Mouse (Mus musculus): ENCODE results near the gene Zfp654. TPM values are rescaled to one million over a fixed set of nuclear protein-coding genes. Genes with fewer than 3 reads are reported as not detected.

Gene Zfp654
- polyA plus RNA-seq, 1 experiment from 2014 or later: 7.7 TPM

DNA sequence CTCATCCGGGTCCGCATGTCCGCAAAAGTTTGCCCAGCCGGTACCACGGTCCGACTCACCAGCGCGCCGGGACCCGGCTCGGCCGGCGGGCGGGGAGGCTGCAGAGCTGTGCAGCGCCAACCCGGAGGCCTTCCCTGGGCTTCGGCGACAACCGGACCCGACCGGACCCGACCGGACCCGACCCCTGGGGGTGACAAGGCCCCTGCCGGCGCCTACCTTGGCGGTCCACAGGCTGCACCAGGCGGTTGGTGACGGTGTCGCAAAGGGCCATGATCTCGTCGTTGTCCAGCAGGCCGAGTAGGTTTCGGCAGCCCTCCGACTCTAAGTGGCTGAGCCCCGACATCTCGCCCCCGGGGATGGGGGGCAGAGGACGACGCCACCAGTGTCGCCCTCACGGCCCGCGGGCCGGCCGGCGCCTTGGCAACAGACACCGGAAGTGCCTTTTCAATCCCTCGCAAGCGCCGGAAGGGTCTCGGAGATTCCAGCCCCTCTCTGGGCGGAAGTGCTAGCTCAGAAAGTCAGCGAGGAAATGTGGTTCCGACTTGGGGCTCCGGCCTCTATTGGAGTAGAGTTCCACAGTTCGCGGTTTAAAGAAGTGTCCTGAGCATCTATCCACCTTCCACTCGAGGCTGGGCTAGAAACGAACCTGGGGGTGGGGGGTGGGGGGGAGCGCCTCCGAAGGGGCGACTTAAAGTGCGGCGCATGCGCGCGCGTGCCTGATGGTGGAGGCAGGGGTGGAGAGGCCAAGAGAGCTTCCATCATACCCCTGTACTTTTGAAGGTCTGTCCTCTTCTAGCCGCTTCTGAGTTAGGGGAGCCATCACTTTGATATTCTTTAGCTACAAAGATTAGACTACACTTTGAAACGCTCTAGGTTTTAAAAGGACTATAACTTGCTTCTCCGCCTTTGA is 80.7 kb downstream of the Zfp654 start, which contains the start of gene 4930453N24Rik:
Gene 4930453N24Rik, minus strand, starts transcription at position 641 of the 910 bp plus-strand sequence.
- Histone ChIP-seq H3K9me3 (ENCODE audit: control insufficient read depth, low read length) (no peaks in the 10 kb centered on the region), H3K9ac (ENCODE audit: low read depth, low read length) (peak within 1 kb of the TSS; percentile 92), H3K4me2 (ENCODE audit: low read depth, low read length) (peak within 1 kb of the TSS; percentile 58), H3K4me1 (ENCODE audit: control insufficient read depth, insufficient read depth, low read length) (peaks cover 3% of the 10 kb centered on the region), H3K27ac (replicated peaks; ENCODE audit: low read depth, low read length) (peak within 1 kb of the TSS; percentile 86), H3K36me3 (ENCODE audit: control insufficient read depth, insufficient read depth, low read length) (peaks cover 15% of the 10 kb centered on the region), H3K27me3 (replicated peaks; ENCODE audit: control insufficient read depth, insufficient read depth, low read length) (no peaks in the 10 kb centered on the region), H3K4me3 (ENCODE audit: low read depth, low read length) (peak within 1 kb of the TSS; percentile 89)
- DNase-seq (ENCODE audit: low spot score): peak; percentile 96
- ATAC-seq (ENCODE audit: low read depth): peak; percentile 96
- 2% methylated on average over 72 of the region's 72 CpGs for WGBS

- Histone ChIP-seq H3K27ac (replicated peaks; ENCODE audit: low read depth, low read length) (no peak overlapping the region), H3K4me3 (ENCODE audit: low read depth, low read length) (no peak overlapping the region), H3K9ac (ENCODE audit: low read depth, low read length) (no peak overlapping the region), H3K27me3 (replicated peaks; ENCODE audit: control insufficient read depth, insufficient read depth, low read length) (no peaks in the 10 kb centered on the region), H3K9me3 (ENCODE audit: control insufficient read depth, low read length) (peaks cover 12% of the 10 kb centered on the region), H3K4me2 (ENCODE audit: low read depth, low read length) (no peak overlapping the region), H3K36me3 (ENCODE audit: control insufficient read depth, insufficient read depth, low read length) (peaks cover 44% of the 10 kb centered on the region), H3K4me1 (ENCODE audit: control insufficient read depth, insufficient read depth, low read length) (peaks cover 3% of the 10 kb centered on the region)
- no peak for ATAC-seq (ENCODE audit: low read depth)
- no peak for DNase-seq (ENCODE audit: low spot score)
- WGBS: 89% methylated on average over 8 of the region's 8 CpGs
Observed at GRCm38 (mm10) chr16:64766696-64767300, 84.7 kb downstream of the Zfp654 start.

- Histone ChIP-seq H3K9ac (ENCODE audit: low read depth, low read length) (no peak overlapping the region), H3K4me3 (ENCODE audit: low read depth, low read length) (no peak overlapping the region), H3K9me3 (ENCODE audit: control insufficient read depth, low read length) (peaks cover 11% of the 10 kb centered on the region), H3K36me3 (ENCODE audit: control insufficient read depth, insufficient read depth, low read length) (peaks cover 14% of the 10 kb centered on the region), H3K4me2 (ENCODE audit: low read depth, low read length) (no peak overlapping the region), H3K27ac (replicated peaks; ENCODE audit: low read depth, low read length) (no peak overlapping the region), H3K4me1 (ENCODE audit: control insufficient read depth, insufficient read depth, low read length) (no peaks in the 10 kb centered on the region), H3K27me3 (replicated peaks; ENCODE audit: control insufficient read depth, insufficient read depth, low read length) (no peaks in the 10 kb centered on the region)
- ATAC-seq (ENCODE audit: low read depth) (no peak), DNase-seq (ENCODE audit: low spot score) (no peak)
- 71% methylated on average over 1 of the region's 1 CpGs for WGBS
Observed at GRCm38 (mm10) chr16:64759245-64759626, 92.2 kb downstream of the Zfp654 start.

DNA sequence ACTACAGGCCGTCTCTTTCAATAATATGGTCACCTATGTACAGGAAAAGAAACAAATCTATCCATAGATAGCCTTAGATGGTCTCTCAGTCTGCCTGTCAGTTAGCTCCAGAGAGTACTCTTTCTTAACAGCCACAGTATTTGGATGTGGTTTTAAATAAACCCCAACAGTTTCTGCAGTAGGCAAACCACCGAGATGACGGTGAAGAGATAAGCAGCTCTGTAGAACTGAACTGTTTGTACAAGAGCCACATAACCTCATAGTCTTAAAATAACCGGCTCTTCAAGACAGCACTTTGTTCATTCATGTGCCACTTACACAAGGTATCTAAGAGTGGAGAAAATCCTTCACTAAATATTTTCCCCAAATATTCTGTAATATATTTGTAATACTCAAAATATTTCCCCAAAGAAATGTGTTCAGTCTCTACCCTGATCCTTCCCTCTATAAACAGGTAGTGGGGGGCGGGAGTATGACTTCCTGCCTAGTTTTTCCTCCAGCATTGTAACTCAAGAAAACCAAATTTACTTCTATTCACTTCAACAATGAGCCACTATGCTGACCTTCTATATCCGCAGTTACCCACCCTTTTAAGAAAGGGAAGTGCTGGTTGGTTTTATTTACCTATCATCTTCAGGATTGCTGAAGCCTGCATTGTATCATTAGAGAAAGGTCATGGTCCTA is 92.7 kb downstream of the Zfp654 start:
- no peak overlapping the region for H3K9ac ChIP-seq (ENCODE audit: low read depth, low read length)
- H3K4me2 ChIP-seq (ENCODE audit: low read depth, low read length): no peak overlapping the region
- no peaks in the 10 kb centered on the region for H3K4me1 ChIP-seq (ENCODE audit: control insufficient read depth, insufficient read depth, low read length)
- H3K4me3 ChIP-seq (ENCODE audit: low read depth, low read length): no peak overlapping the region
- 70% methylated on average over 6 of the region's 6 CpGs for WGBS
- H3K27me3 ChIP-seq (replicated peaks; ENCODE audit: control insufficient read depth, insufficient read depth, low read length): no peaks in the 10 kb centered on the region
- no peak for ATAC-seq (ENCODE audit: low read depth)
- H3K36me3 ChIP-seq (ENCODE audit: control insufficient read depth, insufficient read depth, low read length): peaks cover 11% of the 10 kb centered on the region
- peak; percentile 7 for DNase-seq (ENCODE audit: low spot score)
- H3K27ac ChIP-seq (replicated peaks; ENCODE audit: low read depth, low read length): no peak overlapping the region
- H3K9me3 ChIP-seq (ENCODE audit: control insufficient read depth, low read length): peaks cover 9% of the 10 kb centered on the region

DNA sequence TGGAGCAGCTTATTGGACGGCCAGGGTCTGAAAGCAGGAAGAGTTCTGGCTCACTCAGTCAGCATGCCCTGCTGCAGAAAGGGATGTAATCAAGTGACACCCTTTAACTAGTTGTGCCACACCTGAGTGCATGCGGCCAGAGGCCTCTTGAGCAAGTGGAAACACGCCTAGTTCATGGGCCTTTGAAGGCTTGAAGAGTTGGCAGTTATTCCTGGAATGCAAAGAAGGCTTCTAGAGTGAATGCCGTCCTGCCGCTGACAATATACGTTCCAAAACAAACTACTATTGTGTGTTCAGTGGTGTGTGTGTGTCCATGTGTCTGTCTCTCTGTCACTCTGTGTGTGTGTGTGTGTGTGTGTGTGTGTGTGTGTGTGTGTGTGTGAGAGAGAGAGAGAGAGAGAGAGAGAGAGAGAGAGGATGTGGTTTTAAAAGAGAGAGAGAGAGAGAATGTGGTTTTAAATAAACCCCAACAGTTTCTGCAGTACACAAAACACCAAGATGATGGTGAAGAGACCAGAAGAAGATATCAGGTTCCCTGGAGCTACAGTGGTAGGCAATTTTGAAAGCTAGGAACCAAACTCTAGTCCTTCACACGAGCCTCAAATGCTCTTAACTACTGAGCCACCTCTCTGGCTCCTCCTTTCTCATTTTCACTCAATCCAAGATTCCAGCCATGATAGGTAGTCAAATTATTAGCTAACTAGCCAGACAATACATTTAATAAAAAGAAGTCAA is 93.6 kb downstream of the Zfp654 start:
- Histone ChIP-seq H3K9ac (ENCODE audit: low read depth, low read length) (no peak overlapping the region), H3K4me1 (ENCODE audit: control insufficient read depth, insufficient read depth, low read length) (no peaks in the 10 kb centered on the region), H3K36me3 (ENCODE audit: control insufficient read depth, insufficient read depth, low read length) (peaks cover 2% of the 10 kb centered on the region), H3K9me3 (ENCODE audit: control insufficient read depth, low read length) (peaks cover under 1% of the 10 kb centered on the region), H3K27me3 (replicated peaks; ENCODE audit: control insufficient read depth, insufficient read depth, low read length) (no peaks in the 10 kb centered on the region), H3K4me3 (ENCODE audit: low read depth, low read length) (no peak overlapping the region), H3K4me2 (ENCODE audit: low read depth, low read length) (no peak overlapping the region), H3K27ac (replicated peaks; ENCODE audit: low read depth, low read length) (no peak overlapping the region)
- WGBS: 77% methylated on average over 7 of the region's 7 CpGs
- ATAC-seq (ENCODE audit: low read depth): 0 out of 2 replicates have a peak, but pooled peaks have one; percentile 13
- DNase-seq (ENCODE audit: low spot score): peak; percentile 55

GRCm38 (mm10) chr16:64756321-64756720 is 95.1 kb downstream of the Zfp654 start:
- DNase-seq (ENCODE audit: low spot score) (no peak), ATAC-seq (ENCODE audit: low read depth) (no peak)
- Histone ChIP-seq H3K4me1 (ENCODE audit: control insufficient read depth, insufficient read depth, low read length) (no peaks in the 10 kb centered on the region), H3K4me2 (ENCODE audit: low read depth, low read length) (no peak overlapping the region), H3K27ac (replicated peaks; ENCODE audit: low read depth, low read length) (no peak overlapping the region), H3K4me3 (ENCODE audit: low read depth, low read length) (no peak overlapping the region), H3K9me3 (ENCODE audit: control insufficient read depth, low read length) (no peaks in the 10 kb centered on the region; the same call in 1 of the 2 replicates), H3K36me3 (ENCODE audit: control insufficient read depth, insufficient read depth, low read length) (no peaks in the 10 kb centered on the region), H3K9ac (ENCODE audit: low read depth, low read length) (no peak overlapping the region), H3K27me3 (replicated peaks; ENCODE audit: control insufficient read depth, insufficient read depth, low read length) (no peaks in the 10 kb centered on the region)
- WGBS: 76% methylated on average over 6 of the region's 6 CpGs

- DNase-seq (ENCODE audit: low spot score): peak; percentile 85
- ATAC-seq (ENCODE audit: low read depth): no peak
Observed at GRCm38 (mm10) chr16:64754743-64755139, 96.7 kb downstream of the Zfp654 start.

More at GRCm38 (mm10) chr16:64754743-64755139, 96.7 kb downstream of the Zfp654 start:
- Histone ChIP-seq H3K4me2 (ENCODE audit: low read depth, low read length) (no peak overlapping the region), H3K4me3 (ENCODE audit: low read depth, low read length) (no peak overlapping the region), H3K9ac (ENCODE audit: low read depth, low read length) (no peak overlapping the region), H3K4me1 (ENCODE audit: control insufficient read depth, insufficient read depth, low read length) (no peaks in the 10 kb centered on the region), H3K27me3 (replicated peaks; ENCODE audit: control insufficient read depth, insufficient read depth, low read length) (no peaks in the 10 kb centered on the region), H3K9me3 (ENCODE audit: control insufficient read depth, low read length) (no peaks in the 10 kb centered on the region; the same call in 1 of the 2 replicates), H3K27ac (replicated peaks; ENCODE audit: low read depth, low read length) (no peak overlapping the region), H3K36me3 (ENCODE audit: control insufficient read depth, insufficient read depth, low read length) (no peaks in the 10 kb centered on the region)
- 30% methylated on average over 3 of the region's 3 CpGs for WGBS

Measured in embryonic facial prominence, embryonic 14.5 days (tissue).